Mouse (Mus musculus): Measurements from ENCODE around the gene Alk. TPM values are rescaled to one million over a fixed set of nuclear protein-coding genes. Genes with fewer than 3 reads are reported as not detected.

Gene Alk
- polyA plus RNA-seq, 1 experiment: not detected

- Histone ChIP-seq H3ac (ENCODE audit: control insufficient read depth, insufficient read length, low read depth) (no peak overlapping the region), H3K79me2 (ENCODE audit: control insufficient read depth, insufficient read depth) (no peaks in the 10 kb centered on the region), H3K27me3 (ENCODE audit: control insufficient read depth, insufficient read depth, insufficient read length) (no peaks in the 10 kb centered on the region), H3K36me3 (ENCODE audit: control insufficient read depth, insufficient read depth) (no peaks in the 10 kb centered on the region), H3K79me3 (ENCODE audit: low read depth) (no peaks in the 10 kb centered on the region), H3K4me3 (ENCODE audit: insufficient read depth, poor library complexity, severe bottlenecking) (no peak overlapping the region)
- TF ChIP-seq MYOG (IDR thresholded peaks at IDR 0.05; ENCODE audit: control insufficient read depth, extremely low read depth, insufficient read length) (no peak), MYOD1 (IDR thresholded peaks at IDR 0.05; ENCODE audit: control insufficient read depth, insufficient read length, low read depth) (no peak), FOSL1 (IDR thresholded peaks at IDR 0.05; ENCODE audit: insufficient read depth, low read length, poor library complexity, severe bottlenecking) (no peak), CTCF (IDR thresholded peaks at IDR 0.05; ENCODE audit: control insufficient read depth, insufficient read depth, insufficient read length) (no peak), MAX (IDR thresholded peaks at IDR 0.05) (no peak), USF1 (IDR thresholded peaks at IDR 0.05; ENCODE audit: low read depth) (no peak), CEBPB (IDR thresholded peaks at IDR 0.05; ENCODE audit: low read depth) (no peak)
Observed at GRCm38 (mm10) chr17:71867892-71868291, 736.5 kb downstream of the Alk start.

- no peak overlapping the region for H3ac ChIP-seq (ENCODE audit: control insufficient read depth, insufficient read length, low read depth)
- TF ChIP-seq USF1 (IDR thresholded peaks at IDR 0.05; ENCODE audit: low read depth) (no peak), MYOD1 (IDR thresholded peaks at IDR 0.05; ENCODE audit: control insufficient read depth, insufficient read length, low read depth) (no peak), FOSL1 (IDR thresholded peaks at IDR 0.05; ENCODE audit: insufficient read depth, low read length, poor library complexity, severe bottlenecking) (no peak), CEBPB (IDR thresholded peaks at IDR 0.05; ENCODE audit: low read depth) (no peak), MYOG (IDR thresholded peaks at IDR 0.05; ENCODE audit: control insufficient read depth, extremely low read depth, insufficient read length) (no peak), MAX (IDR thresholded peaks at IDR 0.05) (no peak), CTCF (IDR thresholded peaks at IDR 0.05; ENCODE audit: control insufficient read depth, insufficient read depth, insufficient read length) (no peak)
- H3K36me3 ChIP-seq (ENCODE audit: control insufficient read depth, insufficient read depth): no peaks in the 10 kb centered on the region
- H3K4me3 ChIP-seq (ENCODE audit: insufficient read depth, poor library complexity, severe bottlenecking): no peak overlapping the region
- H3K27me3 ChIP-seq (ENCODE audit: control insufficient read depth, insufficient read depth, insufficient read length): no peaks in the 10 kb centered on the region
- no peaks in the 10 kb centered on the region for H3K79me3 ChIP-seq (ENCODE audit: low read depth)
- H3K79me2 ChIP-seq (ENCODE audit: control insufficient read depth, insufficient read depth): no peaks in the 10 kb centered on the region
Observed at GRCm38 (mm10) chr17:71865437-71865836, 739.0 kb downstream of the Alk start.

GRCm38 (mm10) chr17:71864039-71864438 is 740.4 kb downstream of the Alk start:
- Histone ChIP-seq H3K4me3 (ENCODE audit: insufficient read depth, poor library complexity, severe bottlenecking) (no peak overlapping the region), H3K36me3 (ENCODE audit: control insufficient read depth, insufficient read depth) (no peaks in the 10 kb centered on the region), H3ac (ENCODE audit: control insufficient read depth, insufficient read length, low read depth) (no peak overlapping the region), H3K27me3 (ENCODE audit: control insufficient read depth, insufficient read depth, insufficient read length) (no peaks in the 10 kb centered on the region), H3K79me2 (ENCODE audit: control insufficient read depth, insufficient read depth) (no peaks in the 10 kb centered on the region), H3K79me3 (ENCODE audit: low read depth) (no peaks in the 10 kb centered on the region)
- TF ChIP-seq MYOG (IDR thresholded peaks at IDR 0.05; ENCODE audit: control insufficient read depth, extremely low read depth, insufficient read length): no peak
- no peak for TF ChIP-seq CEBPB (IDR thresholded peaks at IDR 0.05; ENCODE audit: low read depth)
- TF ChIP-seq MAX (IDR thresholded peaks at IDR 0.05): no peak
- TF ChIP-seq CTCF (IDR thresholded peaks at IDR 0.05; ENCODE audit: control insufficient read depth, insufficient read depth, insufficient read length): no peak
- TF ChIP-seq MYOD1 (IDR thresholded peaks at IDR 0.05; ENCODE audit: control insufficient read depth, insufficient read length, low read depth): no peak
- no peak for TF ChIP-seq USF1 (IDR thresholded peaks at IDR 0.05; ENCODE audit: low read depth)
- no peak for TF ChIP-seq FOSL1 (IDR thresholded peaks at IDR 0.05; ENCODE audit: insufficient read depth, low read length, poor library complexity, severe bottlenecking)

GRCm38 (mm10) chr17:71862895-71863294 is 741.5 kb downstream of the Alk start:
- no peak overlapping the region for H3ac ChIP-seq (ENCODE audit: control insufficient read depth, insufficient read length, low read depth)
- no peaks in the 10 kb centered on the region for H3K79me2 ChIP-seq (ENCODE audit: control insufficient read depth, insufficient read depth)
- no peak for TF ChIP-seq MYOG (IDR thresholded peaks at IDR 0.05; ENCODE audit: control insufficient read depth, extremely low read depth, insufficient read length)
- TF ChIP-seq CTCF (IDR thresholded peaks at IDR 0.05; ENCODE audit: control insufficient read depth, insufficient read depth, insufficient read length): no peak
- no peak for TF ChIP-seq FOSL1 (IDR thresholded peaks at IDR 0.05; ENCODE audit: insufficient read depth, low read length, poor library complexity, severe bottlenecking)
- H3K36me3 ChIP-seq (ENCODE audit: control insufficient read depth, insufficient read depth): no peaks in the 10 kb centered on the region
- H3K79me3 ChIP-seq (ENCODE audit: low read depth): no peaks in the 10 kb centered on the region
- H3K4me3 ChIP-seq (ENCODE audit: insufficient read depth, poor library complexity, severe bottlenecking): no peak overlapping the region
- no peaks in the 10 kb centered on the region for H3K27me3 ChIP-seq (ENCODE audit: control insufficient read depth, insufficient read depth, insufficient read length)

GRCm38 (mm10) chr17:71862184-71862583 is 742.2 kb downstream of the Alk start:
- H3K36me3 ChIP-seq (ENCODE audit: control insufficient read depth, insufficient read depth): no peaks in the 10 kb centered on the region
- no peaks in the 10 kb centered on the region for H3K79me2 ChIP-seq (ENCODE audit: control insufficient read depth, insufficient read depth)
- no peak overlapping the region for H3K4me3 ChIP-seq (ENCODE audit: insufficient read depth, poor library complexity, severe bottlenecking)
- H3K27me3 ChIP-seq (ENCODE audit: control insufficient read depth, insufficient read depth, insufficient read length): no peaks in the 10 kb centered on the region
- no peak for TF ChIP-seq MAX (IDR thresholded peaks at IDR 0.05)
- TF ChIP-seq CTCF (IDR thresholded peaks at IDR 0.05; ENCODE audit: control insufficient read depth, insufficient read depth, insufficient read length): no peak
- TF ChIP-seq USF1 (IDR thresholded peaks at IDR 0.05; ENCODE audit: low read depth): no peak
- TF ChIP-seq CEBPB (IDR thresholded peaks at IDR 0.05; ENCODE audit: low read depth): no peak
- no peak for TF ChIP-seq MYOD1 (IDR thresholded peaks at IDR 0.05; ENCODE audit: control insufficient read depth, insufficient read length, low read depth)
- TF ChIP-seq FOSL1 (IDR thresholded peaks at IDR 0.05; ENCODE audit: insufficient read depth, low read length, poor library complexity, severe bottlenecking): no peak
- no peak for TF ChIP-seq MYOG (IDR thresholded peaks at IDR 0.05; ENCODE audit: control insufficient read depth, extremely low read depth, insufficient read length)
- H3K79me3 ChIP-seq (ENCODE audit: low read depth): no peaks in the 10 kb centered on the region
- H3ac ChIP-seq (ENCODE audit: control insufficient read depth, insufficient read length, low read depth): no peak overlapping the region

GRCm38 (mm10) chr17:71831960-71832359 is 772.5 kb downstream of the Alk start:
- Histone ChIP-seq H3K79me3 (ENCODE audit: low read depth) (no peaks in the 10 kb centered on the region), H3K79me2 (ENCODE audit: control insufficient read depth, insufficient read depth) (no peaks in the 10 kb centered on the region), H3K27me3 (ENCODE audit: control insufficient read depth, insufficient read depth, insufficient read length) (no peaks in the 10 kb centered on the region), H3K36me3 (ENCODE audit: control insufficient read depth, insufficient read depth) (no peaks in the 10 kb centered on the region), H3K4me3 (ENCODE audit: insufficient read depth, poor library complexity, severe bottlenecking) (no peak overlapping the region), H3ac (ENCODE audit: control insufficient read depth, insufficient read length, low read depth) (no peak overlapping the region)
- no peak for TF ChIP-seq CEBPB (IDR thresholded peaks at IDR 0.05; ENCODE audit: low read depth)
- TF ChIP-seq FOSL1 (IDR thresholded peaks at IDR 0.05; ENCODE audit: insufficient read depth, low read length, poor library complexity, severe bottlenecking): no peak
- no peak for TF ChIP-seq MAX (IDR thresholded peaks at IDR 0.05)
- TF ChIP-seq USF1 (IDR thresholded peaks at IDR 0.05; ENCODE audit: low read depth): no peak
- TF ChIP-seq CTCF (IDR thresholded peaks at IDR 0.05; ENCODE audit: control insufficient read depth, insufficient read depth, insufficient read length): no peak

Measured in C2C12 (cell line).